ENCODE assay signal across 14 mouse cellular contexts in genomic region chr7:63995255-63995980, GRCm38 (mm10). TPM values are rescaled to one million over a fixed set of nuclear protein-coding genes. Genes with fewer than 3 reads are reported as not detected.
DNase-seq lines count a peak whose midpoint lies in the region; ATAC-seq and TF ChIP-seq lines count a peak whose summit lies in the region.
"Had no signal": no experiment of that assay in that cellular context is flagged by ENCODE, and none has a peak within 500 bp of the region (broad histone marks: within the 10 kb centered on the region; RNA-seq: fewer than 3 reads in every experiment).

No protein-coding gene starts in this region.

- dilution Hi-C loops in CH12.LX (cut with MboI; ENCODE audit: extremely low pct_ligation_motif_present, extremely low pct_unique_long_range_greater_than_20kb, low sequenced_read_pairs), result no loop called here

- no peaks in the 10 kb centered on the region for H3K36me3 ChIP-seq in CH12.LX (replicated peaks in 1 of 2; ENCODE audit: control insufficient read depth in 1 of 2, insufficient read depth in 1 of 2, low read length in 1 of 2)
- no peaks in the 10 kb centered on the region for H3K36me3 ChIP-seq in liver, embryonic 13.5 days
- H3K36me3 ChIP-seq: embryonic facial prominence, embryonic 15.5 days; forebrain, embryonic 12.5 days had no signal

- H3K4me3 ChIP-seq in CH12.LX (replicated peaks in 1 of 3; ENCODE audit: low read depth in 2 of 3, low read length in 2 of 3, poor library complexity in 1 of 3), result no peak overlapping the region
- no peak overlapping the region for H3K4me3 ChIP-seq in liver, embryonic 13.5 days (replicated peaks)
- H3K4me3 ChIP-seq: embryonic facial prominence, embryonic 15.5 days; forebrain, embryonic 12.5 days; myocyte had no signal

- H3K9ac ChIP-seq in CH12.LX (ENCODE audit: insufficient read depth, low read depth), result no peak overlapping the region
- H3K9ac ChIP-seq in liver, embryonic 13.5 days, result peak overlapping the region; percentile 61; the same call in 1 of the 2 replicates
- H3K9ac ChIP-seq: embryonic facial prominence, embryonic 15.5 days; forebrain, embryonic 12.5 days had no signal

- TF ChIP-seq EP300 in CH12.LX (IDR thresholded peaks at IDR 0.05; ENCODE audit: low read length), result no peak

- no peak overlapping the region for H3K4me2 ChIP-seq in CH12.LX (ENCODE audit: insufficient read depth, low read depth, poor library complexity, severe bottlenecking)
- peak overlapping the region; percentile 50; the same call in 1 of the 2 replicates for H3K4me2 ChIP-seq in liver, embryonic 13.5 days
- H3K4me2 ChIP-seq: embryonic facial prominence, embryonic 15.5 days; forebrain, embryonic 12.5 days had no signal

- peak; percentile 24 for ATAC-seq in liver, embryonic 13.5 days (ENCODE audit: low read depth)
- ATAC-seq: Patski had no signal

- H3K9me3 ChIP-seq in CH12.LX (replicated peaks; ENCODE audit: low read length), result no peaks in the 10 kb centered on the region
- H3K9me3 ChIP-seq in liver, embryonic 13.5 days (replicated peaks), result no peaks in the 10 kb centered on the region
- H3K9me3 ChIP-seq: embryonic facial prominence, embryonic 15.5 days; forebrain, embryonic 12.5 days had no signal

- TF ChIP-seq RAD21 in CH12.LX (IDR thresholded peaks at IDR 0.05; ENCODE audit: low read depth, low read length), result peak; percentile 52

- 74% methylated on average over 3 of the region's 3 CpGs for WGBS in liver, embryonic 13.5 days (ENCODE audit: insufficient replicate concordance)

- no peak for TF ChIP-seq POLR2A in CH12.LX (IDR thresholded peaks at IDR 0.05; ENCODE audit: low read depth, low read length)

- in situ Hi-C loops in CH12.LX (cut with MboI; ENCODE audit: low pct_ligation_motif_present, low pct_unique_long_range_greater_than_20kb, low sequenced_read_pairs), result no loop called here

- no peaks in the 10 kb centered on the region for H3K79me2 ChIP-seq in CH12.LX (replicated peaks; ENCODE audit: control insufficient read depth, extremely low read depth, insufficient read depth, poor library complexity, severe bottlenecking)

- no peaks in the 10 kb centered on the region for H3K27me3 ChIP-seq in CH12.LX (replicated peaks)
- no peaks in the 10 kb centered on the region for H3K27me3 ChIP-seq in liver, embryonic 13.5 days
- H3K27me3 ChIP-seq: embryonic facial prominence, embryonic 15.5 days; forebrain, embryonic 12.5 days; Patski had no signal

- peaks cover 10 to 24% of the 10 kb centered on the region in 2 experiments for H3K4me1 ChIP-seq in CH12.LX (ENCODE audit: control insufficient read depth in 1 of 2, insufficient read depth in 2 of 2)
- H3K4me1 ChIP-seq in liver, embryonic 13.5 days (replicated peaks), result peaks cover 97% of the 10 kb centered on the region
- H3K4me1 ChIP-seq: forebrain, embryonic 12.5 days had no signal

- DNase-seq in adrenal gland, adult 2 months, result peak; percentile 28
- DNase-seq in adrenal gland, postnatal 4 days (ENCODE audit: low spot score in 2 of 2), result no peak
- peak; percentile 37 for DNase-seq in kidney, adult 9 months
- DNase-seq in kidney, postnatal 4 days, result no peak
- DNase-seq in CH12.LX (ENCODE audit: extremely low read depth), result no peak
- DNase-seq in liver, embryonic 13.5 days, result no peak
- no peak for DNase-seq in spleen, adult 12 weeks (ENCODE audit: low spot score)
- DNase-seq in layer of hippocampus, adult 11-12 months (ENCODE audit: low spot score), result no peak
- DNase-seq: cerebellum, adult 18-20 months; heart, postnatal 14 days had no signal

- peak in 1 of 2 experiments; percentile 54; a peak in 2 of 4 replicates for TF ChIP-seq CTCF in CH12.LX (conservative IDR thresholded peaks at IDR 0.05 in 1 of 2, IDR thresholded peaks at IDR 0.05 in 1 of 2; ENCODE audit: low read depth in 2 of 2, low read length in 2 of 2)

- H3K27ac ChIP-seq in CH12.LX (ENCODE audit: insufficient read depth, low read depth), result no peak overlapping the region; the same call in 1 of the 2 replicates
- H3K27ac ChIP-seq in liver, embryonic 13.5 days, result peak overlapping the region; percentile 94
- H3K27ac ChIP-seq: embryonic facial prominence, embryonic 15.5 days; forebrain, embryonic 12.5 days had no signal

TF ChIP-seq in CH12.LX, 34 proteins besides CTCF, POLR2A, EP300 and RAD21:
- TF ChIP-seq BHLHE40 (IDR thresholded peaks at IDR 0.05; ENCODE audit: low read depth, low read length) (peak; percentile 37; the same call in 1 of the 2 replicates), ZNF384 (IDR thresholded peaks at IDR 0.05; ENCODE audit: low read depth, low read length) (no peak), SMC3 (IDR thresholded peaks at IDR 0.05; ENCODE audit: low read depth, low read length) (peak; percentile 47)

RNA-seq across cellular contexts. Expression of gene Klf13, which starts 56.7 kb away (rescaled TPM):
- total RNA-seq in adrenal gland, adult 2 months (2021), result 10 to 100 TPM; 67.0 to 77.8 TPM
- polyA plus RNA-seq in adrenal gland, adult 2 months (2012; rRNA removed), result 69.2 and 87.7 TPM in 2 replicates
- total RNA-seq in adrenal gland, postnatal 4 days (2021), result 10 to 100 TPM; 70.9 to 77.5 TPM
- total RNA-seq in CH12.LX (2012; rRNA removed) (5.7 and 9.7 TPM in 2 replicates), CH12.LX (2014; rRNA removed) (1.2 and 1.7 TPM in 2 replicates)
- 3.7 TPM in 2 replicates for polyA plus RNA-seq in CH12.LX (2012; ENCODE audit: insufficient read length, low read depth)
- 13.6 and 14.1 TPM in 2 replicates for polyA plus RNA-seq in liver, embryonic 13.5 days (2015; fragmentation: Nextera tagmentation; extraction: Ambion mirVana)

Comparison
In these comparisons a context has a peak if more than half of its experiments do, and no peak if none do; other contexts are left out.
1. DNase-seq: peak in adrenal gland, adult 2 months (single experiment) and kidney, adult 9 months (single experiment); none in adrenal gland, postnatal 4 days (0 of 2), kidney, postnatal 4 days (0 of 2), CH12.LX (single experiment), liver, embryonic 13.5 days (single experiment), spleen, adult 12 weeks (single experiment) and layer of hippocampus, adult 11-12 months (single experiment).
2. RNA of gene Klf13, which starts 56.7 kb away (total RNA-seq): 67.0 to 77.8 TPM in adrenal gland, adult 2 months and 70.9 to 77.5 TPM in adrenal gland, postnatal 4 days; 1.2 to 9.7 TPM in CH12.LX; every median in the first group is over 4 times any median in the second.